Mouse (Mus musculus) lung, adult 18-20 months (tissue): ENCODE measurements around the gene Eml5.

Experiments used
- DNase-seq, 2 experiments: peaks; one replicate each; pipeline ENCODE4 v3.0.0; 2022; ENCODE audit warnings: mixed read lengths in 2 of 2

Eml5 gene

GRCm38 (mm10) chr12:98900881-98901801 lies at the start of gene Eml5:
Gene Eml5 (minus strand): TSS chr12:98901484.
- peak; percentile 72 to 78 for DNase-seq

GRCm38 (mm10) chr12:98932856-98933255 lies 31.6 kb upstream of the Eml5 start:
- DNase-seq: no peak

- DNase-seq: no peak
These were observed 31.2 kb upstream of the Eml5 start for GRCm38 (mm10) chr12:98932441-98932840.

DNA sequence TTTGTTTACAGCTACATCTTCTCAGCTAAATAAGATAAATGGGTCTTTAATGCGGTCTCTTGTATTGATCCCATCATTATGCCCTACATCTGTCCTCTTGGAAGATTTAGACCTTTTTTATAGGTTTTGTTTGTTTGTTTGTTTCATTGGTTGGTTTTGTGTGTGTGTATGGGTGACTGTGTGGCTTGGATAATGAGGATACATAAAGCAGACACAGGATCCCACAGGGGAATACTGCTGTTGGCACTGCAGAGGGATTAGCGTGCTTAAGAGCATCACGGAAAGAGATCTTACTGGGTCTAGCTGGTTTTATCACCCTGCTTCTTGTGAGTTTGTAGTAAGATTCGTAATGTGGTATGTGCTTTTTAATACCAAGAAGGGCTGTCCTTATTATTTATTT lies 29.9 kb upstream of the Eml5 start:
- no peak for DNase-seq

DNA sequence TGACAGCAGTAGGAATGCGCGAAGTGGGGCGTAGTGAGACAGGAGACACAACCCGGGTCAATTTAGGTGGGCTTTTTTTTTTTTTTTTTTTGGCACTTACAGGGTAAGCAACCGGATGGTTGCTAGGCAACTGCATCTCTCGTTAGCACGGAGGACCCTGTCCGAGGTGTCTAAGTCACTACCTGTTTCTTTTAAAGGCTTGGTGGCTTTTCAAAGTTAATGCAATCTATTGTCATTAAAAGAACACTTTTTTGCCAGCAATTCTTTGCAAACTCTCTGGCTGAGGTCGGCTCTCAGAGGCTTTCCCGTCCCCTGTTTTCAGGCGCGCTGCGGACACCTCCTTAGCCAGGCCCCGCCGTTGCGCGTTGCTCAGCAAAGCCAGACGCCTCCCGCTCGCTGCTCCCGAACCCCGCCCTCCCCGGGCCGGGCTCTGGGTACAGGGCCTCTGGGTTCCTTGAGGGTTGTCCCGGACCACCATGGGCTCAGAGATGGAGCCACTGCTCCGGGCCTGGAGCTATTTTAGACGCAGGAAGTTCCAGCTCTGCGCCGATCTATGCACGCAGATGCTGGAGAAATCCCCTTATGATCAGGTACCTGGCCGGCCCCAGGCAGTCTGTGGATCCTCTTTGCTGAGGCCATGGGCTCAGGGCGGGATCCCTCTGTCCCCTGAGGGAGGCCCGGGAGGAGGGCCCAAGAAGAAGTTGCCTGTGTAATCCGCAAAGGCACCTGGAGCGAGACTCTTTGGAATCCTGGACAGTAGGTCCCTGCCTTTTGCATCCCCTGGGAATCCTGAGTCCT lies 19.1 kb upstream of the Eml5 start, which contains the start of gene Ttc8:
Gene Ttc8, plus strand, starts transcription at position 381 of the 798 bp plus-strand sequence.
- peak; percentile 78 to 79 for DNase-seq

DNA sequence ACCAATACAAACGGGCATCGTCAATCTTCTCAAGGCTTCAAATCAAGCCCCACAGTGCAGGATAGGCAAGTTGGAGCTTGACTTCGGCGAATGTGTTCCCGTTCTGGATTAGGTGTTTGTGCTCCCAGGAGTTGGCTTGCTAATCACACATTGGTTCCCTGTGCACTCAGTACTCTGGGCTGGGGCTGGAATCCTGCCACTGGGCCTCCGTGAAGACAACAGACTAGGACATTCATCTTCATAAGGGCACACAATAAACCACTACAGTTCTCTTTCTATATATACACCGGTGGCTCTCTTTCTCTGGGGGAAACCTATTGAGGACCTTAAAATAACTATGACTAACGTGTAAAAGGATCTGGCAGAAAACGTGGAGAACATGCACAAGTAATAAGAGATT lies 8.8 kb upstream of the Eml5 start:
- no peak for DNase-seq

- DNase-seq: no peak
These were observed 4.2 kb upstream of the Eml5 start for GRCm38 (mm10) chr12:98905466-98905865.

DNA sequence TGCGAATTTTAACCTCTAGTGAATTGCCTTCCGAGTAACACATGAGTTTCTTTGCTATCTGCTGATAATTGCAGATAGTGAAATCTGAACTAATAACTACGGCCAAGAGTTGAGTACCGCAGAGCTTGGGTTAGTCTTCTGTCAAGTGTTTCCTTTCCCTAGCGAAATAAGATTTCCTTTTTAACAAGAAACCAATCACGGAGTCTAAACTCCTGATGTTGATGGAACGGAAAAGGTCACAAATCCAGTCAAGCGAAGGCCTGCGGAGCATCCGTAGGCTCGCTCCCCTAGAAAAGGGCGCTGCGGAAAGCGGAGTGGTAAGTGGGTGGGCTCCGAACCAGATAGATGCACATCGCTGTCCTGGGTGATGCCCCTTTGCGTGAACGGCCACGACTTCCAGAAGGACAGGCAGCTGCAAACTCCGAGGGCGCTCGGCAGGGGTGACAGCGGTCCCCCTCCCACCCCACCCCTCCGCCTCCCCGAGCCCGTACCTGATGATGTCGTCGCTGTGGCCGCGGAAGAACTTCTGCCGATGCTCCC lies 873 bp downstream of the Eml5 start:
- DNase-seq: peak; percentile 1 to 7

GRCm38 (mm10) chr12:98899676-98900075 lies 1.6 kb downstream of the Eml5 start:
- DNase-seq: no peak

DNA sequence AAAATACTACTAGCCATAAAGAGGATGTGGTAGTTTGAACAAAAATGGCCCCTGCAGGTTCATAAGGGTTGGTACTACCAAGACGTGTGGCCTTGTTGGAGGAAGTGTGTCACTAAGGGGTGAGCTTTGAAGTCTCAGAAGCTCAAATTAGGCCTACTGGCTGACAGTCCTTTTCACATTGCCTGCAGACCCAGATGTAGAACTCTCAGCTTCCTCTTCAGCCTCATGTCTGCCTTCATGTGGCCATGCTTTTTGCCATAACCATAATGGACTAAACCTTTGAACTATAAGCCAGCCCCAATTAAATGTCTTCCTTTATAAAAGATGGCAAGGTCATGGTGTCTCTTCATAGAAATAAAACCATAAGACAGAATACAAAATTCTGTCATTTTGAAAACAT lies 4.5 kb downstream of the Eml5 start:
- DNase-seq: no peak

- no peak for DNase-seq
These were observed 16.8 kb downstream of the Eml5 start for GRCm38 (mm10) chr12:98884515-98884914.

DNA sequence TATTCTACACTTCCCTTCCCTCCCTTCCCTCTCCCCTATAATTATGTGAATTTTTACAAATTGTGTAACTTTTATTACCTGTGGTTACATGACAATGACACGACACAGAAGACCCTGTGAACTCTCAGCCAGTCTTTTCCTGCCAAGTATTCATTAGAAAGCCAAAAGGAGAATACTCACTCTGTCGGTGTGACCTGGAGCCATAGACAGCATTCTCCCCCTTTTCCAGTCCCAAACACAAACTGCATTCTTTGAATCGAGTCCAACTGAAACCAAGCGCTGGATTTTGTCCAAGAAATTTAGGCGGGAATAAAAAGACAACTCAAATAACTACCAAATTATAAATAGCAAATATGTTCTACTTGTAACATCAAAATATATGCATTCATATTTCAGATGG lies 19.5 kb downstream of the Eml5 start:
- no peak for DNase-seq

- no peak for DNase-seq
These were observed 22.6 kb downstream of the Eml5 start for GRCm38 (mm10) chr12:98878693-98879092.

- no peak for DNase-seq
These were observed 26.1 kb downstream of the Eml5 start for GRCm38 (mm10) chr12:98875216-98875615.

- DNase-seq: no peak
These were observed 28.4 kb downstream of the Eml5 start for GRCm38 (mm10) chr12:98872836-98873235.

DNA sequence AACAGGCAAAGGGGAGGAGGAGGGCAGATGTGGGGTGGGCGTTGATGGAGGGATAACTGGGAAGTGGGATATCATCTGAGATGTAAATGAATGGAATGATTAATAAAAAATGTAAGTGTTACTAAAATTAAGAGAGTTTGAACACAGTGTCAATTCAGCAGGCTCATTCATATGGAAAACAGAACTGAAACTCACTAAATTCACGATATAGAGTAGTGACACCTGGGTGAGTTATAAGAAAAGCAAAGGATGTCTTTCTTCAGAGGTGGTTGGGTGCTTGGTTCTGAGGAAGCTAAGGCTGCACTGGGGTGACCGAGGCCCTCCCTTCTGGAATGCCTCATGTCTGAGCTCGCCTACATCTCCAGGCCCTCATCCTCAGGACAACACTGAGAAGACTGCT lies 37.8 kb downstream of the Eml5 start:
- no peak for DNase-seq

DNA sequence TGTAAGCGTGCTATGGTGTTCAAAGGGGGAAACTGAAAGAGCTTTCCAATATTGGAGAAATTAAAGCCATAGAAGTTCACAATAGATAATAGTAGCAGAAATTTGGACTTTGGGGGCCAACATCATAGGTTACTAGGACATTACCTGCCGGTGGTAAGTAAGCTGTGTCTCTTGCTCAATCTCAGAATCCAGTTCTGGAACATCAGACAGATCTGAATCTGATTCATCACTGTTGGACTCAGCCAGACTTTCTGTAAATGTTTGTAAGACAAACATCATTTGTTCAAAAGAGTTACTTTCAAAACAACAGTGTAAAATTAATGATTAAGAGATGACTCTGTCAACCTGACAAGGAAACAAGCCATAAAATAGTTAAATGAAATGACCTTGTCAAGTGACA lies 41.0 kb downstream of the Eml5 start:
- DNase-seq: no peak

DNA sequence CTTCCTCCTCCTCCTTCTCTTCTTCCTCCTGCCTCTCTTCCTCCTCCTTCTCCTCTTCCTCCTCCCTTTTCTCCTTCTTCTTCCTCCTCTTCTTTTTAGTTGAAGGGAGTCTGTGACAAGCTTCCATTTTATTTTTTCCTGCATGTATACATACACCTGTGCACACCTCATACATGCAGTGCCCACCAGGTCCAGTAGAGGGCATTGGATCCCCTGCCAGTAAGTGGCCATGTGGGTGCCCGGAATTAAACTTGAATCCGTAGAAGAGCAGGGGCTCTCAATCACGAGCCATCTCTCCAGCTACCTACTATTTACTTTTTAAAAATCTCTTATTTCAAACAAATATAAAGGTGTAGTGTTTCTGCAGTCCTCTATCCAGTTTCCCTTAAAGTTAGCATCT lies 50.5 kb downstream of the Eml5 start:
- peak; percentile 24 to 48 for DNase-seq

DNA sequence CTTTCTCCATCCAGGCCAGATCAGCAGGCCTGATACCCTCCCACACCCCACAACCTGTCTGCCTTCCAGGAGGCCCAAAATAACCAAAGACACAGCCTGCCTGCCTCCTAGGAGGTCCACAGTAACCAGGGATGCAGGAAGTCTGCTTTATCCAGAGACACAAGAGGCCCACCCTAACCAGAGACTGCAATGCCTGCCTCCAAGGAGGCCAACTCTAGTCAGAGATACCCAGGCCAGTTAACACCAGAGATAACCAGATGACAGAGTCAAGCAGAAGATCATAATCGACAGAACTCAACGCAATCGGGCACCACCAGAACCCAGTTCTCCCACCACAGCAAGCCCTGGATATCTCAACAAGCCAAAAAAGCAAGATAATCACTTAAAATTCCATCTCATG lies 56.5 kb downstream of the Eml5 start:
- DNase-seq: no peak

DNA sequence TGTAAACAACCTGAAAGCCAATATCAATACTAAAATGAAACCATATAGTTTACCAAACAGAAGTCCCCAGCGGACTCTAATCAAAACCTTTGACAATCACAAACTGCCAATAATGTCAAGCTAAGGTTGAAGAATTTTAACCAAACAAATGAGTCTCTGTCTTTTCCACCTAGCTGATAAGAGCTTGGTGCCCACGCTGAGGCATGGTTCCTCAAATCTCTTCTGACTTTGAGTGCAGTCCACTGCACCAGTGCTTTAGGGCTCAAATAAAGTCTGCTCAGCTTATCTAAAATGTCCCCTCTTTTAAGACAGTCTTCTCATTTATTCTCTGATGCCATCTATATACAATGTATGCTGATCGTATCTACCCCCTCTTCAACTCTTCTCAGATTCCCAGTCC lies 61.1 kb downstream of the Eml5 start:
- no peak for DNase-seq

DNA sequence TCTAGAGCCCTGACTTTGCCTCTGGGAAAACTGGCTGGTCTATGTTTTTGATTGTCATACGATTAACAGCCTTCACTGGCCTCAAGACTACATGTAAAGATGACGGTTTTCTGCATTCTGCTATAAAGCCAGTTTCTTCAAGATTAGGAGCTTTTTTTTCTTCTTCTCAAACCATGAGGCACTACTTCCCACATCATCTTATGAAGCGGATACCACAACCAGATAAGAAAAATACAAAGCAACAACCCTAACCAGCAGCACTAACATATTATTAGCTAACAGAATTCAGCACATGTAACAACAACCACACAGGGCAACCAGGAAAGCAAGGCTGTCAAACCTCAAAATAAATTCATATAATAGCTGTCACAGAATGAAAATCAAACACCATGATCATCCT lies 63.3 kb downstream of the Eml5 start:
- DNase-seq: no peak

DNA sequence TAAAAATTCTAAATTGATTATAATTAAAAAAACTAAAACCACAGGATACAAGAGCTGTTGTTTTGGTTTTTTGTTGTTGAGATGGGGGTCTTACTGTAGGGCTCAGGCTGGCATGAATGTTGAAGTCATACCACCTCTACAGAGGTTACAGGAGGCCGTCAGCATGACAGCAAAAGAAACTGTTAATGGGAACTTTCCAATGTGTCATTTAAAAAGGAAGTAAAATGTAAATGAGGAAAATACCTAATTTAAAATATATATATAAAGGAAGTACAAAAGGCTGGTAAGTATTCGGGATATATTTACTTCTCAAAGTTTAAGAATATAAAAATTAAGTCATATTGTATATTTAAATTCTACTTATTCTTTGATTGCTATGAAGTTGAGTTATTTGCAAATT lies 65.8 kb downstream of the Eml5 start:
- no peak for DNase-seq

- peak in 1 of 2 experiments; percentile 48 for DNase-seq
These were observed 66.4 kb downstream of the Eml5 start for GRCm38 (mm10) chr12:98834879-98835278.

- peak in 1 of 2 experiments; percentile 4 for DNase-seq
These were observed 67.4 kb downstream of the Eml5 start for GRCm38 (mm10) chr12:98833901-98834300.
